Mouse (Mus musculus) embryo, embryonic 11 days (tissue): ENCODE measurements around the gene Krtcap3.

Experiments used
- DNase-seq: peaks from one replicate; pipeline ENCODE4 v3.0.0-alpha.2; 2015

Krtcap3 gene

GRCm38 (mm10) chr5:31253806-31254205 lies 2.3 kb downstream of the Krtcap3 start:
- no peak for DNase-seq

GRCm38 (mm10) chr5:31254452-31254851 lies 3.0 kb downstream of the Krtcap3 start:
- DNase-seq, result no peak

- no peak for DNase-seq
Measured at GRCm38 (mm10) chr5:31254901-31255300, 3.4 kb downstream of the Krtcap3 start.

GRCm38 (mm10) chr5:31255381-31255780 lies 3.9 kb downstream of the Krtcap3 start:
- no peak for DNase-seq

GRCm38 (mm10) chr5:31255971-31256370 lies 4.5 kb downstream of the Krtcap3 start:
- no peak for DNase-seq

- no peak for DNase-seq
Measured at GRCm38 (mm10) chr5:31257616-31258015, 6.1 kb downstream of the Krtcap3 start.

GRCm38 (mm10) chr5:31266101-31266500 lies 14.6 kb downstream of the Krtcap3 start:
- no peak for DNase-seq

- DNase-seq, result no peak
Measured at GRCm38 (mm10) chr5:31267686-31268085, 16.2 kb downstream of the Krtcap3 start.

GRCm38 (mm10) chr5:31273018-31273417 lies 21.5 kb downstream of the Krtcap3 start:
- no peak for DNase-seq

GRCm38 (mm10) chr5:31279245-31279988 lies 27.9 kb downstream of the Krtcap3 start:
- DNase-seq, result no peak

GRCm38 (mm10) chr5:31288225-31288624 lies 36.7 kb downstream of the Krtcap3 start:
- no peak for DNase-seq

- DNase-seq, result no peak
Measured at GRCm38 (mm10) chr5:31288655-31289054, 37.2 kb downstream of the Krtcap3 start.

GRCm38 (mm10) chr5:31289626-31290230 lies 38.2 kb downstream of the Krtcap3 start:
- no peak for DNase-seq

- DNase-seq, result peak; percentile 99
Measured at GRCm38 (mm10) chr5:31290521-31291360, 39.2 kb downstream of the Krtcap3 start, which contains the start of gene Ift172. Ift172 (minus strand) TSS chr5:31291116.

GRCm38 (mm10) chr5:31291361-31291688 lies 39.8 kb downstream of the Krtcap3 start:
- DNase-seq, result no peak

GRCm38 (mm10) chr5:31294964-31295605 lies 43.6 kb downstream of the Krtcap3 start:
- no peak for DNase-seq

- DNase-seq, result peak; percentile 83
Measured at GRCm38 (mm10) chr5:31295606-31296141, 44.2 kb downstream of the Krtcap3 start, which contains the start of gene Fndc4. Fndc4 (minus strand) TSS chr5:31296080.

GRCm38 (mm10) chr5:31297047-31297757 lies 45.7 kb downstream of the Krtcap3 start, which contains the start of gene Gckr:
Gckr (plus strand) TSS chr5:31297443.
- no peak for DNase-seq

- no peak for DNase-seq
Measured at GRCm38 (mm10) chr5:31297981-31298380, 46.5 kb downstream of the Krtcap3 start.

GRCm38 (mm10) chr5:31298486-31298885 lies 47.0 kb downstream of the Krtcap3 start:
- no peak for DNase-seq

GRCm38 (mm10) chr5:31301866-31302265 lies 50.4 kb downstream of the Krtcap3 start:
- no peak for DNase-seq
